Mouse (Mus musculus) liver, postnatal 0 days (tissue): Measurements from ENCODE around the gene Thbs2.

Experiments used
- CTCF ChIP-seq: sonication (generic); IDR thresholded peaks from 2 replicates; pipeline ENCODE4 v1.5.1; 2016; ENCODE audit warnings: antibody characterized with exemption, low read depth
- EP300 ChIP-seq: IDR thresholded peaks from 2 replicates; pipeline ENCODE4 v1.6.1; 2016; ENCODE audit warnings: antibody characterized with exemption, low read depth, mild to moderate bottlenecking

GRCm38 (mm10) chr17:14718801-14719200 is 24.8 kb upstream of the Thbs2 start:
- TF ChIP-seq CTCF = no peak
- no peak for TF ChIP-seq EP300
